Mouse (Mus musculus): ENCODE results near the gene Olfr656. TPM values are rescaled to one million over a fixed set of nuclear protein-coding genes. Genes with fewer than 3 reads are reported as not detected.

The Olfr656 gene
- not detected for total RNA-seq (2022)

DNA sequence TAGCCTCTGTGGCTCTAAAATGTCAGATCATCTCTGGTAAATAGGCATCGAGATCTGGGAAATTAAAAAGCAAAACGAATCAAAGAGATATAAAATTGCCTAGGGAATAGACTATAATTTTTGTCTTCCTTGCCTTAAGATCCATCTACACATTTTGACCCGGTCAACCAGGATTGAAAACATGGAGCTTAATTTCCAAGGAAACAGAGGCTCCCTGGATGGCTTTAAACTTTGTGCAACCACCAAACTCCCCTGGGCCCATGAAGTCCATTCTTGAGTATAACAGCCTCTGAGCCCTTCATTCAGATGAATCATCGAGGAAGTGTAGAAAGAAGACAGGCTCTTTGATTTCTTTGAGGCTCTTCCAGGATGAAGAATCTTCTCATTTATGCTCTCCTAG is at the start of gene Olfr656:
TSS of gene Olfr656 (plus strand) at position 301 of the 400 bp plus-strand sequence.
- DNase-seq (ENCODE audit: low spot score in 2 of 2), result no peak

DNA sequence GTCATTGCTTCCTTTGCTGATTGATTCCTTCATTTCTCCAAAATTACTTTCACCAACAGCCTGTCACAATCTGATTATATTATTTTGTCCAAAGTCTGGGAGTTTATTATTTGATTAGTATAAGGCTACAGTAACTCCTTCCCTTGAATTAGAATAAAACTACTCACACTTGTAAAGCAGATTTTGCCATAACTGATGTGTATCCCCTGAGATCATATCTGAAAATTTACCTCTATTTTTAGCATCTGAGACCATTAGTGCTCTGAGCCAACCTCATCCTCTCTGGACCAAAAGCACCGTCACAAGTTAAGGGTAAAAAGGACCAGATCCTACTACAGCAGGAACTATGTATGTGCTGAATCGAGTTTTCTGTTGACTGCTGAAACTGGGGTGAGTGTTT is 36.7 kb upstream of the Olfr656 start, which contains the start of gene Olfr653:
TSS of gene Olfr653 (plus strand) at position 301 of the 400 bp plus-strand sequence.
- DNase-seq (ENCODE audit: low spot score in 2 of 2), result no peak

DNA sequence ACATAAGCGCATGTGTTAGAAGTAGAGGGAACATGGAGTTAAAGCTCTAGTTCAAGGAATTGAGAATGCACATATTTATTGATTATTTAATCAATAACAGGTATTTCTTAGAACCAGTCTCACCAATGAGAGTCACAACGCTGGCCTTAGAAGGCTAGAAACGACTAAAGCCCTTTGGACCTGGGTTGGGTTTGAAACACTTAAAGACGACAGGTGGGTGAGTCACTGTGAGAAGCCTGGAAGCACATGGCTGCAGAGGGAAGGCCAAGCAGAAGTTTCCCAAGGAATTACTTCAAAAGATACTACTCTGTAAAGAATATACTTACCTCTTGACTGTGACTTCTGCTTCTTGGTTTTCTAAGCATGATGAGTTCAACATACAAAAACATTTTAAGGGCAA is 32.9 kb upstream of the Olfr656 start:
- DNase-seq (ENCODE audit: low spot score in 2 of 2), result no peak

DNA sequence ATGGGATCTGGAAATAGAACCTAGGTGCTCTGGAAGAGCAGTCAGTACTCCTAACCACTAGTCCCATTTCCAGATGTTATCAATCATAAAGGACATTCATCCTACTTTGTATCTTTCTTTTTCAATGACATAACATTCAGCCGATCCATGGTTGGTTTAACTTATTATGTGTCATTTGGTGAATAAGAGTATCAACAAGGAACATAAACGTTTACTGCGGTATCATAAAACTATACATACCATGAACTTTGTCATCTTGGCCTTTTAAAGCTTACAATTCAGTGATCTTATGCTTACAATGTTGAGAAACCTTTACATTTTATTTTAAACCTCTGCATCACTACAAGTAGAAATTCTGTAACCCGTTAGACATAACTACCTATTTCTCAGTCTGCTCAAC is 32.3 kb upstream of the Olfr656 start:
- no peak for DNase-seq (ENCODE audit: low spot score in 2 of 2)

DNA sequence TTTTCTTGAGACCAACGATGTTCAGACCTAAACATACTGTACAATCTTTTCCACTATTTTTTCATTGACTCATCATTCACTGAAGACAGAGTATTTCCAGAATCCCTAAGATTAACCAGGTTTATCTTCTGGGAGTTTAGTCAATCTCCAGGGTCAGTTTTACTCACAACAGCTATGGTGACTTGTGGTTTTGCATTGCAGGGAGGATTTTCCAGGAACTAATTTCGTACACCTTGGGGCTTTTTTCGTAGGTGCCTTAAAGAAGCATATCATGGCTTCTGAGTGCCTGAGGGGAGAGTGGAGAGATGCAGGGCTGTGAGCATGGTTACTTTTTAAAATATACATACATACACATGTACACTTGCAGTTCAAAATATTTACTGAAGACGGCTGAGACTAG is 27.0 kb upstream of the Olfr656 start, which contains the start of gene Olfr654:
TSS of gene Olfr654 (plus strand) at position 301 of the 400 bp plus-strand sequence.
- no peak for DNase-seq (ENCODE audit: low spot score in 2 of 2)

DNA sequence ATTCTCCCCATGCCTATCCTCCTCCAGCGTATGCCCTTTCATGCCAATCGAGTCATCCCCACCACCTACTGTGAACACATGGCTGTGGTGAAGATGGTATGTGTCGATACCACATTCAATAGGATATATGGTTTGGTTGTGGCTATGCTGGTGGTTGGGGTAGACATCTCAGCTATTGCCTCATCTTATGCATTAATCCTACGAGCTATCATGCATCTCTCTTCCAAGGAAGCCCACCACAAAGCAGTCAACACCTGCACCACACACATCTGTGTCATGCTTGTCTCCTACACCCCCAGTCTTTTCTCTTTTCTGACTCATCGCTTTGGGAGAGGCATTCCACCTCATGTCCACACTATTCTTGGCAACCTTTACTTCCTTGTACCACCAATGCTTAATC is 25.5 kb upstream of the Olfr656 start:
- no peak for DNase-seq (ENCODE audit: low spot score in 2 of 2)

DNA sequence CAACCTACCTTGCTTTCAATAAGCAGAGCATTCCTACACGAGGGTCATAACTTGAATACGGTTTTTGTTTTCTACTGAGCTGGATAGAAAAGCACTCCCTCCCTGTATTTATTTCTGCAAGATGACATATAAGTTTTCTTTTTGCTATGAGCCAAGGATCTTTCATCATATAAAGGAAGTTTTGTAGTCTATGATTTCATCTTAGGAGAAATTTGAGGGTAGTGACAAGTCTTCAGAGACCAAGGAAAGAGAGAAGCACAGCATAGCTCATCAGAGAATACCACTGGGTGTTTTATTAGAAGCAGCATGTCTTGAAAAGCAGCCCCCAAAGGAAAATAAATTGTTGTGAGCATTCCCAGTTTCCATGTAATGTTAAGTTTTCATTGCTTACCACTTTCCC is 12.1 kb upstream of the Olfr656 start, which contains the start of gene Olfr655:
TSS of gene Olfr655 (minus strand) at position 101 of the 400 bp plus-strand sequence.
- no peak for DNase-seq (ENCODE audit: low spot score in 2 of 2)

DNA sequence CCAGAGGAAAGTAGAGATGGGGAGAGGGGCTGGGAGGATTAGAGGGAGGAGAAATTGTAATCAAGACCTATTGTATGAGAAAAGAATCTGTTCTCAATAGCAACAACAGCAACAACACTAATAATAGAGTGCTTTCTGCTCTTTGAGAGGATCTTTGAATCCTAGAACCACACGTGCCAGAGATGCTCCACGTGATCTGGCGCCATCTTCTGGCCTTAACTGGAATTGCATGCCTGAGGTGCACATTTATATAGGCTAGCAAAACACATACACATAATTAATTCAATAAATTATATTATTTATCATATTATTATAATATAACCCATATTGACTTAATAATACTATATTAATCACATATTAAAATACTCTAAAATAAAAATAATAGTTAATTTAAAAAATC is 10.6 kb upstream of the Olfr656 start:
- no peak for DNase-seq (ENCODE audit: low spot score in 2 of 2)

DNA sequence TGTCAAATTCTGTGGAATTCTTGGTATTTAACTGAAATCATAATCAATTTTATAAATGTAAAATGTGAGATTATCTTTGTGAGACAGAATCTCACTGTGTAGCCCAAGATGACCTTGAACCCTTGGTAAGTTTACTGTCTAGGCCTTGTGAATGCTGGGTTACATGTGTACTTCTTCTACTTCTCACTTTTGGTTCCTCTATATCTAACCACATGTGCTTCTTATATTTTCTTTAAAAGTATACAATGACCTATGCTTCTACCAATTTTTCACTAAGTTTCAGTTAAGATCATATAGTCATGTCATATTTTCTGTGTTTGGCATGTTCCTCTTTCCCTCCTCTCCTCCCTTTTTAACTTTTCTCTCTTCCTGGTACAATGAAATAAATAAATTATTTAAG is 9.0 kb upstream of the Olfr656 start:
- DNase-seq (ENCODE audit: low spot score in 2 of 2), result no peak

DNA sequence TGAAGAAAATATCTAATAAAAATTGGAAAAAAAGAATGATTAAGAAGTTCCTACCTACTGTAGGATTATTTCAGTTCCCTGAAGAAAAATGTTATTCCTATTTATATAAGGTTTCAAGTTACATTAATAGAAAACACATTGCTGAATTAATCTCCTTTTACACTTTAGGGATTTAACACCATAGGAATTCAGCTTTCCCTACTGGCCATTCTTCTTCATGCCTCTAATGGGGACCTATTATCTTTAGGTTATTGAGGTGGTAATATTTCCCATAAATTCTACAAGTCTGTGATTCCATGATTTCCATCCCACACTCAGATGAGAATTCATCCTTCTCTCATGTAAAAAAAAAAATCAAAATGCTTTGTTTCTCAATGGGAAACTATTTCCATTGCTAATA is 10.7 kb downstream of the Olfr656 start, which contains the start of gene Olfr657:
TSS of gene Olfr657 (plus strand) at position 301 of the 400 bp plus-strand sequence.
- no peak for DNase-seq (ENCODE audit: low spot score in 2 of 2)

DNA sequence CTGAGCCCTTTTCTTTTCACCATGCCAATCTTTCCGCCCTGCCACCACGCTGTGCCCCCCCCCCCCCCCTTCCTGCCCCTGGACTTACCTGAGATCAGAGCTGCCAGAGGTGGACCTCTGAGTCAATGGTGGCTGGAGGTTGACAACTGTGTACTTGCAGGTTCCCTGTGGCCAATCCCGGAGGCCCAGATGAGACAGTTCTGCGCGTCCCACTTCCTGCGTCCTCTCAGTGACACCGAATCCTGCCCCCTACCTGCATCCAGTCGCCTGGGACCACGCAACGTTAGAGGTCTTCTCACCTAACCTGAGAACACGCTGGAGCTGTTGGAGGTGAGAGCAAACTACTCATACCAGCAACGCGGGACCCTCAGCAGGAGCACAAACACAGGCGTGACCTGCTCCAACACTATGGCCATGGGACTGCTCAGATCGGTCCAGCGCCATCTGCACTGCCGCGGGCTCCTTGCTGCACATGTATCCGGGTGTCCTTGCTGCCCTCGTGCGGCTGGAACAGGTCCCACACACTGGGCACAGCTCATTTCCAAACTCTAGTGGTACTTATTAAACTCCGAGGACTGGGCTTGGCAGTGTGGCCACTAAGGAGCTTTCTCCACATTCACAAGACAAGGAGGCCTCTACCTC is 33.2 kb downstream of the Olfr656 start, which contains the start of gene Olfr658:
TSS of gene Olfr658 (minus strand) at position 465 of the 642 bp plus-strand sequence.
- no peak for DNase-seq (ENCODE audit: low spot score in 2 of 2)

DNA sequence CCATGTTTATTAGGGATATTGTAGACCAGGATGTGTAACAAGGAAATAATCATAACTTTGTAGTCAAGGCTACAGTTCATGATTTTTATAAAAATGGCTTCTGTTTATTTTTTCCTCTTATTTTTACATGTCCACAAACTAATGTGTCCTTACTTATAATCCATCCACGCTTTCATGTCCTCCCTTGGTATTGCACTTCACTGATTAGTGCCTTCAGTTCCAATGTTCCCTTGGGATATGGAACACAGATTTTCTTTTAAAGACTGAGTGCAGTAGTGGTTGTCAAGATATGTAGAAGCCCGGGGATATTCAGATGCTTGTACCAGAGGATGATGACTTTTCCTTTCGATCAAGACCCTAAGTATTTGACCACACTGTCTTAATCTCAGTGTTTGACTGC is 52.7 kb downstream of the Olfr656 start, which contains the start of gene Olfr659:
TSS of gene Olfr659 (plus strand) at position 301 of the 400 bp plus-strand sequence.
- no peak for DNase-seq (ENCODE audit: low spot score in 2 of 2)

Other genes starting within 250 kb of the Olfr656 start
- gene Trim30b, start 244.1 kb upstream of the Olfr656 start, total RNA-seq (2022), result not detected
- gene Trim30c, start 213.1 kb upstream of the Olfr656 start, total RNA-seq (2022), result not detected
- under 1 TPM; 0.53 to 0.96 (median 0.82) TPM for gene Trim30a, start 148.8 kb upstream of the Olfr656 start, total RNA-seq (2022)
- under 1 TPM; 0.24 to 0.43 (median 0.39) TPM for gene Trim30d, start 106.1 kb upstream of the Olfr656 start, total RNA-seq (2022)
- not detected for gene Olfr651, start 63.8 kb upstream of the Olfr656 start, total RNA-seq (2022)
- gene Olfr652, start 53.1 kb upstream of the Olfr656 start, total RNA-seq (2022), result not detected
- not detected for gene Olfr653, start 36.6 kb upstream of the Olfr656 start, total RNA-seq (2022)
- not detected for gene Olfr654, start 26.9 kb upstream of the Olfr656 start, total RNA-seq (2022)
- not detected for gene Olfr655, start 12.2 kb upstream of the Olfr656 start, total RNA-seq (2022)
- gene Olfr657, start 10.8 kb downstream of the Olfr656 start, total RNA-seq (2022), result not detected
- gene Olfr658, start 33.4 kb downstream of the Olfr656 start, total RNA-seq (2022), result not detected
- gene Olfr659, start 52.8 kb downstream of the Olfr656 start, total RNA-seq (2022), result not detected
- not detected for gene Olfr661, start 72.5 kb downstream of the Olfr656 start, total RNA-seq (2022)
- gene Usp17le, start 163.5 kb downstream of the Olfr656 start, total RNA-seq (2022), result not detected
- not detected for gene Usp17lb, start 228.6 kb downstream of the Olfr656 start, total RNA-seq (2022)
- not detected for gene Usp17la, start 243.1 kb downstream of the Olfr656 start, total RNA-seq (2022)

Measured in gastrocnemius, adult 8-10 months (tissue).